Mouse (Mus musculus) liver, postnatal 0 days (tissue): Measurements from ENCODE around the gene Rhoj.

Source experiments
- CTCF ChIP-seq: sonication (generic); IDR thresholded peaks from 2 replicates; pipeline ENCODE4 v1.5.1; 2016; ENCODE audit warnings: antibody characterized with exemption, low read depth
- EP300 ChIP-seq: IDR thresholded peaks from 2 replicates; pipeline ENCODE4 v1.6.1; 2016; ENCODE audit warnings: antibody characterized with exemption, low read depth, mild to moderate bottlenecking

DNA sequence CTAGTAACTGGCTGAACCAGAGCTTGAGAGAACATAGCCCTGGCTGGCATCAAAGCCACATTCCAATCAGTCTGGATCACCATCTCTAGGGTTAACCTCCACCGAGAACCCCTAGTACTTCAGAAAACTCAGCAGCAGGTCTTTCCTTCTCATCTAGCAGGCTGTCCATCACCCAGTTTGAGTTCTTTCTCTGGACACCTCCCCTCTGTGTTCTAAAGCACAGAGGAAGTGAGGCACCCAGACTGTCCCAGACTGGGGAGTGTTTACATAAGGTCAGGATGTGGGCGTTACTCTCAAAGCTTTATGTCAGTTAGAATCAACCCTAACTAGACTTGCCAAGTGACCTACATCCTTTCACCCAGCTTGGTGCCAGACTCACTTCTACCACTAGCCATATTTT lies 24.9 kb upstream of the Rhoj start:
- TF ChIP-seq CTCF (no peak), EP300 (no peak)
